Mouse (Mus musculus) neutrophil, adult 5-6 weeks (primary cell): Measurements from ENCODE around the gene Olr1. TPM values are rescaled to one million over a fixed set of nuclear protein-coding genes. Genes with fewer than 3 reads are reported as not detected.
A peak's percentile ranks its signal among the peaks of the same experiment; 100 is the strongest.

ENCODE experiments used
- ATAC-seq: fragments of 151-379, 151-347 bp; 2 replicates; pipeline ENCODE4 v1.8.0; 2017; ENCODE audit warnings: mild to moderate bottlenecking, moderate TSS enrichment; ENCODE audit not compliant: insufficient number of reproducible peaks, poor library complexity, low FRiP score, severe bottlenecking; ENCODE audit errors: extremely low read depth
- total RNA-seq: library from RNA; stranded (forward); fragments of 200-1000 nt; gene quantifications from 2 replicates; pipeline ENCODE4 v1.2.3, GENCODE M21; 2017

Olr1 gene
- total RNA-seq, result 0.49 and 2.2 TPM in 2 replicates

GRCm38 (mm10) chr6:129507024-129507423 lies at the start of gene Olr1:
Olr1 (minus strand) TSS chr6:129507165.
- ATAC-seq, result 0 out of 2 replicates have a peak, but pooled peaks have one; percentile 19

DNA sequence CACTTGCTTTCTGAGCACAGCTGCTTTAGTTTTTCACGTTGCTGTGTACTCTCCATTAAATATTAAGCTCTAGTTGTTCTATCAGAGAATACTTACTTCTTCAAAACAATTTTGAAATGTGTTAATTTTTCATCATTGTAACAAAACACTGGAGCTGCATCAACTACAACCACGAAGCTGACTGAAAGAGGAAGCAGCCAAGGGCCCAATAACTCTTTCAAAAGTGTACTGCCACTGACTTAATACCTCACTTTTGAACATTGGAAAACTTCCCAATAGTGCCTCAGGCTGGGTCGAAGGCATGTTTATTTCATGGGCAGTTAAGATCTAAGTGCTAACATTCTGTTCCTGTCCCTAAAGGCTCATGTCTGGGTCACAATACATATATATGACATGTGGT lies 41.0 kb upstream of the Olr1 start:
- ATAC-seq, result no peak

DNA sequence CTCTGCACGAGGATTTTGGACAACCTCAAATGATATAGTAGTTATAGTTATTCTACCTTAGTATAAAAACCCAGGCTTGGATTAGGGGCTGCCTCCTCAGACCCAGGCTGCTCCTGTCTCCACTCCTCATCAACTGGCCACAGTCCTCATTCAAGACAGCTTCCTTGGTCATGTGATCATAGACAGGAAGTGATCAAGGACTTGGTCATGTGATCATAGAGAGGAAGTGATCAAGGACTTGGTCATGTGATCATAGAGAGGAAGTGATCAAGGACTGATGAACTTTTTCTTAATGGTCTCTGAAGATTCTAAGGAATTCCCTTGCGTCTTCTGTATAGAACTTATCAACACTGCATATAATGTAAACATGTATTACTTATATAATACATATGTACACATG lies 40.3 kb upstream of the Olr1 start:
- no peak for ATAC-seq

- ATAC-seq, result peak; percentile 72
Measured at GRCm38 (mm10) chr6:129543709-129544606, 37.0 kb upstream of the Olr1 start.

GRCm38 (mm10) chr6:129542540-129542939 lies 35.6 kb upstream of the Olr1 start:
- ATAC-seq, result no peak

GRCm38 (mm10) chr6:129541931-129542330 lies 35.0 kb upstream of the Olr1 start:
- ATAC-seq, result no peak

GRCm38 (mm10) chr6:129538555-129538954 lies 31.6 kb upstream of the Olr1 start:
- no peak for ATAC-seq

DNA sequence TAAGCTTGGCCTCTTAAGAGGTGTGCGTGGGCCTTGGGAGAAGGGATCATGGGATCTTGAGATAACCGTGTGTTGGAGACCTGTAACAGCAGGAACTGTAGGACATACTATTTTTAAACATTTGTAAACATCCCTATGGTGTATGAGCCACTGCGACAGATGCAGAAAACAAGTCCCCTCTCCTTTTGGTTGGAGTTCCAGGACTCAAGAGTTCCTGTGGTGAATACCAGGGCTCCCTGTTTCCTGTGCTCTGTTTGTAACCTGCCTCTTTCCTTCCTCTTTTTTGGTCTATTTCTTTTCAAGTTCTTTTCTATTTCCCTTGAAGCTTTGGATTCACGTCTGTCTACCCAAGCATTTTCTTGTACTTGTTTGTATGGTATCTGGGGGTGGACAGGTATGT lies 28.8 kb upstream of the Olr1 start:
- no peak for ATAC-seq

DNA sequence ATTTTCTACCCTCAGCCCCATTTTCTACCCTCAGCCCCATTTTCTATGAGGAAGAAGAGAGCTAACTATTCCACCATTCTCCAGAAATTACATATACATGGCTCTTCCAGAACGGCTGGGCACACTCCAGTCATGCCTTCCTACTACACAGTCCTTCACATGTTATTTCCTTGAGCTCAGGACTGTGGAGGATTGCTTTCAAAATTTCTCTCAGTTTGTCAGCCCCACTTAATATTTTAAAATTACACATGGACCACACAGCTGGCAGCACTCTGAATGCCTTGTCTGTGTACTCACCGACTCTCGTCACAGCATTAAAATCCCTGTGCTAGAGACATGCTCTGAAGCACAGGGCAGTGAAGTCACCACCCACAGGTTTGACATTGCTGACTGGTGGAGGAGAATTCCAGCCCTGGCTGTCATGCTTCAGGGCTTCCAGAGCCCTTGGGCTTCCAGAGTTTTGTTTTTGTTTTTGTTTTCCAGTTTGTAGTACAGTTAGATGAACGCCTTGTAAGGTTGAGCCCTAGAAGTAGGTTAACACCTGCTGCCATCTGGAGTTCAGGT lies 27.7 kb upstream of the Olr1 start:
- no peak for ATAC-seq

DNA sequence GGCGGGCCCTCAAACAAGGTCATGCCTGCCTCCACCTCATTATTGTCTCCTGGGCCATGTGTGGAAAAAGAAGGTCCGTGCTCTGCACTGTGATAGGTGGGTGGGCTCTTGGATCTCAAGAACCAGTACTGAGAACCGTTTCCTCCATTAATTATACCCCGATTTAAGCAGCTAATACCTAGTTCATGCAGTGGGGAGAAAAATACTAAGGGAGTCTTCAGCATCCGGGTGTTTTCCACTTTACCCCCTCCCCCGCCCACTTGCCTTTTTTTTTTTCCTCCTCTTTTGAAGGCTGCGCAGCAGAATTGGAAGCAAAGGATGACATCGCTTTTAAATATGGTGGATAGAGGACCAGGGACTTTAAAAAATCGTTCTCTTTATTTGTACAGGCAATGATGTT lies 27.1 kb upstream of the Olr1 start:
- no peak for ATAC-seq

- peak; percentile 54 for ATAC-seq
Measured at GRCm38 (mm10) chr6:129532942-129533860, 26.2 kb upstream of the Olr1 start, which contains the start of gene Gabarapl1. Gabarapl1 (plus strand) TSS chr6:129533160.

- ATAC-seq, result 0 out of 2 replicates have a peak, but pooled peaks have one; percentile 3
Measured at GRCm38 (mm10) chr6:129532556-129532941, 25.6 kb upstream of the Olr1 start.

- ATAC-seq, result no peak
Measured at GRCm38 (mm10) chr6:129530261-129530660, 23.3 kb upstream of the Olr1 start.

GRCm38 (mm10) chr6:129529605-129530004 lies 22.6 kb upstream of the Olr1 start:
- ATAC-seq, result no peak

DNA sequence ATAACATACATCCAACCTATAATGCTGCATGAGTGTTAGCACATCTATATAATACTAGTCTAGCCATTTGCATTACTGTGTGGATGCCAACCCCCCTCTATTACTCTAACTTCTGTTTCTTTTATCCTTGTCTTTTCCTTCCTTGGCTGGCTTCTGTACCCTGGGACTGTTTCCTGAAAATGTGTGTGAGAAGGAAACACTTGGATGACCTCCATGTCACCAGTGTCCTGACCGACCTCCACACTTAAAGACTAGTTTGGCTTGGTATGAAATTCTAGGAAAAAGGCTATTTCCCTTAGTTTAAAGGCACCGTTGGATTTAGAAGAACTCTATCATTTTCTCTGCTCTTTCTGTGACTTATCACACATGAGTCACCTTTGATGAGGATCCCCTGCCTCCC lies 20.5 kb upstream of the Olr1 start:
- ATAC-seq, result no peak

GRCm38 (mm10) chr6:129526069-129526468 lies 19.1 kb upstream of the Olr1 start:
- no peak for ATAC-seq

GRCm38 (mm10) chr6:129517752-129518408 lies 10.9 kb upstream of the Olr1 start:
- peak; percentile 87 for ATAC-seq

DNA sequence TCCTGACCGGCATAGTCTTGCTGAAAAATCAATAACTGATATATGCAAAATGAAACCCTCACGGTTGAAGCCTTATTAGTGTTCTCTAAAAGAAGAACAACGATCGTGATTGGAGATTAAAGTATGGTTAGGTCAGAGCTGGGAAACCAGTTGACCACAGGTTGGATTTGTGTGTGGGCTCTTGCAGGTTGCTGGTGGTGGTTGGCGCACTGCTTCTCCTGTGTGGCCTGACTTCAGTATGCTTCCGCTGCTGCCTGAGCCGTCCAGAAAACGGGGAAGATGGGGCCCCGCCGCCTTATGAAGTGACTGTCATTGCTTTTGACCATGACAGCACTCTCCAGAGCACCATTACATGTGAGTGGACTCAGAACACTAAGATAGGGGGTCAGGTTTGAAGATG lies 9.4 kb upstream of the Olr1 start:
- peak; percentile 20; the same call in 1 of the 2 replicates for ATAC-seq

DNA sequence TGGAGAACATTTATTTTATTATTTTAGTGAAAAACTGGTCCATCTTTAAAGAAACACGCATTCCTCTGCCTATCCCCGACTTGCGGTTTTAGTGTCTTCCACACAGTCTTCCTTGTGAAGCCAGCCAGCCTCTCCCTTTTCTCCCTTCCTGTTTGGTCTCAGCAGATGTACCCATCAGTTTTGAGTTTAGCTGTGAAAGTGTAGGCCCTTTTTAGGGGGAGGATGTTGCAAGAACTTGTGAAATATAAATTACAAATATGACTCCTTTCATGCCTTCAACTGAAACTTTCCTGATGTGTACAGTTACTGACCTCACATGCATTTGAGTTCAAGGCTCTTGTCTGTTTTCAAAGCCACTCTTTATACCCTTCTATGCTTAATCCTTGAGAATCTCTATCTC lies 8.1 kb upstream of the Olr1 start:
- no peak for ATAC-seq
